Mouse (Mus musculus) left cerebral cortex, adult 11 months (tissue): ENCODE data around the gene Gdpd3.
"Not testable (repeated sequence)": the region's sequence is repeated elsewhere in the genome, so short reads cannot be mapped to it uniquely, and the experiment has no call there.

ENCODE experiments used
- DNase-seq: peaks from one replicate; pipeline ENCODE4 v3.0.0; 2022; ENCODE audit warnings: low spot score

Gene Gdpd3

GRCm38 (mm10) chr7:126760956-126761355 is 5.2 kb upstream of the Gdpd3 start:
- DNase-seq = no peak

- no peak for DNase-seq
Measured at GRCm38 (mm10) chr7:126761529-126762067, 4.5 kb upstream of the Gdpd3 start.

- no peak for DNase-seq
Measured at GRCm38 (mm10) chr7:126762471-126763008, 3.6 kb upstream of the Gdpd3 start.

GRCm38 (mm10) chr7:126765540-126765939 is 594 bp upstream of the Gdpd3 start:
- no peak for DNase-seq

- no peak for DNase-seq
Measured at GRCm38 (mm10) chr7:126767001-126767400, 867 bp downstream of the Gdpd3 start.

GRCm38 (mm10) chr7:126770784-126771183 is 4.7 kb downstream of the Gdpd3 start:
- DNase-seq = no peak

- DNase-seq = no peak
Measured at GRCm38 (mm10) chr7:126773351-126773750, 7.2 kb downstream of the Gdpd3 start.

GRCm38 (mm10) chr7:126774463-126774862 is 8.3 kb downstream of the Gdpd3 start:
- no peak for DNase-seq

GRCm38 (mm10) chr7:126775185-126775977 is 9.2 kb downstream of the Gdpd3 start:
- DNase-seq = no peak

- DNase-seq = no peak
Measured at GRCm38 (mm10) chr7:126775978-126776234, 9.8 kb downstream of the Gdpd3 start.

- DNase-seq = peak; percentile 94
Measured at GRCm38 (mm10) chr7:126776598-126777057, 10.5 kb downstream of the Gdpd3 start, which contains the start of gene Ypel3. TSS of gene Ypel3 (plus strand) at chr7:126776955.

GRCm38 (mm10) chr7:126777476-126777875 is 11.3 kb downstream of the Gdpd3 start:
- DNase-seq = no peak

GRCm38 (mm10) chr7:126778147-126778546 is 12.0 kb downstream of the Gdpd3 start:
- no peak for DNase-seq

GRCm38 (mm10) chr7:126779101-126779500 is 13.0 kb downstream of the Gdpd3 start:
- DNase-seq = not testable (repeated sequence)

- DNase-seq = no peak
Measured at GRCm38 (mm10) chr7:126779983-126780970, 14.1 kb downstream of the Gdpd3 start.

- DNase-seq = no peak
Measured at GRCm38 (mm10) chr7:126780971-126781635, 15.0 kb downstream of the Gdpd3 start, which contains the start of gene Tbx6. TSS of gene Tbx6 (plus strand) at chr7:126781483.

GRCm38 (mm10) chr7:126781661-126782370 is 15.7 kb downstream of the Gdpd3 start:
- no peak for DNase-seq

- no peak for DNase-seq
Measured at GRCm38 (mm10) chr7:126782693-126783092, 16.6 kb downstream of the Gdpd3 start.

- no peak for DNase-seq
Measured at GRCm38 (mm10) chr7:126784469-126784868, 18.3 kb downstream of the Gdpd3 start.

- no peak for DNase-seq
Measured at GRCm38 (mm10) chr7:126785056-126785455, 18.9 kb downstream of the Gdpd3 start.

GRCm38 (mm10) chr7:126786142-126786541 is 20.0 kb downstream of the Gdpd3 start:
- no peak for DNase-seq
